Mouse (Mus musculus) common myeloid progenitor, adult 5-6 weeks (primary cell): Measurements from ENCODE around the gene Tns1. TPM values are rescaled to one million over a fixed set of nuclear protein-coding genes. Genes with fewer than 3 reads are reported as not detected.

Experiments used
- ATAC-seq: replicated peaks from 2 replicates; pipeline ENCODE4 v1.8.0; 2016; ENCODE audit warnings: low read depth, mild to moderate bottlenecking, moderate TSS enrichment, inconsistent platforms; ENCODE audit not compliant: poor library complexity, severe bottlenecking
- total RNA-seq: library from RNA; stranded (forward); fragments of 200-1000, 187-1606 nt; gene quantifications from 2 replicates; pipeline ENCODE4 v1.2.3, GENCODE M21; 2017

Gene Tns1
- total RNA-seq, 1 experiment from 2014 or later = 39.4 TPM

GRCm38 (mm10) chr1:74024452-74025190 lies 99.6 kb downstream of the Tns1 start:
- ATAC-seq = no peak

DNA sequence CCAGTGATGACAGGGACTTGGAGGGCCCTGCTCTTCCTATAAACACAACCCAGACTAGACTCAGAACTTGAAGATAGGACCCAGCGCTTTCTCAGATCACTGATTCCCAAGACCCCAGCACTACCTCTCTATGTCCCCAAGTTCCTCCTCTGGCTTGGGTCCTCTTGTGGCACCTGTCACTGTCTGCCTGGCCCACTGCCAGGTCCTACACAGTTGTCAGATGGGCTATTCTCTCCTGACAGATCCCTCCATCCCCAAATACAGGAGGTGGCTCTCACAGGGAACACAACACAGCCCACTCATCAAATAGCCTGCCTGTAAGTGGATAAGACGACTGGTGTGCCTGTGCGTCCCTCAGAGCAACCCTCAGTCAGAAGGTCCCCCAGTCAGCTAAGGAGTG lies 101.3 kb downstream of the Tns1 start:
- no peak for ATAC-seq

GRCm38 (mm10) chr1:74022536-74022935 lies 101.7 kb downstream of the Tns1 start:
- ATAC-seq = no peak

GRCm38 (mm10) chr1:74020235-74020634 lies 104.0 kb downstream of the Tns1 start:
- ATAC-seq = no peak

DNA sequence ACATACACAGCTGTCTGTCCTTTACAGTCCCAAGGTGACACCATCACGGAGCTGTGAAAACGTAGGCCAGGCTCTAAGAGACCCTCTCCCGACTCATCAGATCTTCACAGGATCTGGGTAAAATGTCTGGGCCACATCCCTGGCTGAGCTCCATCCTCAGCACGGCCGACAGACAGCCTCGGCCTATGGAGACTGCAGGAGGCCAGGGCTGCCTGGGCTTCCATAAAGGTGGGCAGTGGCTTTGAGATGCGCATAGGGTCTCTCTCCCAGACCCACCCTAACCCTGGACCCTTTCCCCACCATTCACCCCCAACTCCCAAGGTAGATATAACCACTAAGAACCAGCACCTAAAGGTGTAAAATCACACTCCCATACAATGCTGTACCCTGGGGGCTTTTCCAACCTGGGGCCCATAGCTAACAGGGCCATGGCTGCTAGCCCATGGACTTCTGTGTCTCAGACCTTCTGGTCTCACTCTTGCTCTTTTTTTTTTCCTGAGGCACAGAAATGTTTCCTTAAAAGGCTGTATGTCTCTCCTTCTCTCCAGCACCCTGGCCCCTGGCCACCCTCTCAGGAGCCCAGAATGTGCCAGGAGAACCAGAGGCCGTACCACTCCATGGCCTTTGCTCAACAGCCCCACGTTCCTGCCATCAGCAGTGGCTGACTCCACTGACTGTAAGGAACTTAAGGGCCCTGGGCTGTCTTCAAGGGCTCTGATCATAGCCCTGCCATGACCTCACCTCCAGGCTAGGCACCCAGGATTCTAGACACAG lies 106.7 kb downstream of the Tns1 start:
- no peak for ATAC-seq

DNA sequence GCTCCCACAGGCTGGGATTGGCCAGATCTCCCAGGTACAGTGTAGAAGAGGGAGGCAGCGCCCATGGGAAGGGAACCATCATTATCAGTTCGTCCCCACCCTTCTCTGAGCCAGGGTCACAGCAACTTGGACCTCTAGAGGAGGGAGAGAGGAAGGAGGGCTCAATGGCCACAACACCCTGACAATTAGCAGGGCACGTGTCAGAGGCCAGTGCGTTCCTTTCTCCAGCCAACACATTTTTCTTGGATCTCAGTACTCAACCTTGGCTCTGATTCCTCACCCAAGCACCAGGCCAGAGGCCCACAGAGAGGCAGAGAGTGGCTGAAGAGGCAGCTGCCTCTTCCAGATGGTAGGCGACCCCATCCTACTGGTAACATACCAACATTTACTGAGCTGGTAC lies 107.6 kb downstream of the Tns1 start:
- ATAC-seq = no peak

- ATAC-seq = peak; percentile 66
These were observed 108.6 kb downstream of the Tns1 start for GRCm38 (mm10) chr1:74015513-74016234.

- no peak for ATAC-seq
These were observed 109.5 kb downstream of the Tns1 start for GRCm38 (mm10) chr1:74014538-74015327.

DNA sequence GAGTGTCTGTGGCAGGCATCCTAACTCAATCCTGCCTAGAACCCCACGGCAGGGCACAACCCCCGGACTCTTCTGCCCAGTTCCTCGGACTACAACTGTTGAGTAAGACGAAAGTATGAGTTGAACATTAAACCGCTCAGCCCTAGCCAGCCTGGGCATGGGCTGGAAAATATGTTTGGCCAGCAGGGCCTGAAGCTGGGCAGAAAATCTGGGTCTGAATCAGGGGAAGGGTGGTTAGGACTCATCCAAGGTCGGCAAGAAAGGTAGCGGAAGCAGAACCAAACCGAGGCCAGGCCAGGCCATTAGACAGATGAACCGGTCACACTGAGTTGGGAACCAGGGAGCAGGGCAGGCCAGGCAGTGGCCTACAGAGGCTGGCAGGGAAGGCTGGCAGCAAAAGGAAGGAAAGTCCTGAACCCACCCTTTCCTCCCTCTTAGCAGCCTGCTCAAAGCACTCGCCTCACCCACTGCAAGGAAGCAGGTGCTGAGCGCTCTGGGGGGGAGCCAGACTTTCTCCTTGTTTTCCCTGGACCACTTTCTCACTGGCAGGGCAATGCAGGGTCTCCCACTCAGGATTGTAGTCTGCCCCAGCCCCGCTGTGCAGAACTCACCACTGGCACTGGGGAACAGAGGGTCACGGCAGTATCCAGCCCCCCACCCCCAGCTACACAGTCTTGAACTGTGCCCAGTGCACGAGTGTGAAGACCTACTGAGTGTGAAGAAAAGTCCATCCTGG lies 110.8 kb downstream of the Tns1 start:
- no peak for ATAC-seq

GRCm38 (mm10) chr1:74012706-74013105 lies 111.5 kb downstream of the Tns1 start:
- ATAC-seq = no peak

DNA sequence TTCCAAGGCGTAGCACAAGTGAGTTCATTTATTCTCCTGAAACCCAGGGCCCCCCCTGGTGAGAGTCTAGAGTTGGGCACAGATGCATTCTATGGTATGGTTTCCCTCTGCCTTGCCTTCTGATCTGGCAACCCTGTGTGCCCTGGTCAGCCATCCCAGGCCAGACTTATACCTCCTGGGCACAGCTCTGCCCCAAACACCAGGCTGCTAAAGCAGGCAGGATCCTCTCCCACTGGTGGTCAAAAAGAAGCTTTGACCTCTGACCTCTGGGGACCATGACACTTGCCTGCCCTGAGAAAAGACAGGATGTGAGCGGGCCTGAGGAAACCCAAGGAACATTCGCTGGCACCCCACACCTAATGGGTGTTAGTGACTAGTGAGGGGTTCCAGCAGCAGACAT lies 114.8 kb downstream of the Tns1 start:
- ATAC-seq = no peak

DNA sequence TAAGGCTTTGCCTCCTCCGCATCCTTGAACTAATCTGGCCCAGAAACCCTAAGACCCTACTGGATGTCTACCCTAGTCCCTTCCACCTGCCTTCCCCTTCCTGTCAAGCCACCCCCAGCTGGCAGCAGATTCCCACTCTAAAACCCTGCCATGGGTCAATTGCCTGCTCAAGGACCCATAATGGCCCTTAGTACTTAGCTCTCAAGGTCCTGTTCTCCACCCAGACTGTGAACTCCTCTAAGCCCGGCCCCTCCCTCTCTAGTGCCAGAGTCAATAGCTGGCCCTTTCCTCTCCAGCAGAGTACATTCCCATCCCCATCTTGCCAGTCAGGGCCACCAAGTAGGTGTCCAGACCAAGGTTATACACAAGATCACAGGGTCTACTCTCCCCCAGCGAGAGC lies 115.3 kb downstream of the Tns1 start:
- ATAC-seq = no peak

- peak; percentile 15; the same call in 1 of the 2 replicates for ATAC-seq
These were observed 115.8 kb downstream of the Tns1 start for GRCm38 (mm10) chr1:74008498-74008897.

- peak; percentile 64 for ATAC-seq
These were observed 116.7 kb downstream of the Tns1 start for GRCm38 (mm10) chr1:74007398-74008050.

DNA sequence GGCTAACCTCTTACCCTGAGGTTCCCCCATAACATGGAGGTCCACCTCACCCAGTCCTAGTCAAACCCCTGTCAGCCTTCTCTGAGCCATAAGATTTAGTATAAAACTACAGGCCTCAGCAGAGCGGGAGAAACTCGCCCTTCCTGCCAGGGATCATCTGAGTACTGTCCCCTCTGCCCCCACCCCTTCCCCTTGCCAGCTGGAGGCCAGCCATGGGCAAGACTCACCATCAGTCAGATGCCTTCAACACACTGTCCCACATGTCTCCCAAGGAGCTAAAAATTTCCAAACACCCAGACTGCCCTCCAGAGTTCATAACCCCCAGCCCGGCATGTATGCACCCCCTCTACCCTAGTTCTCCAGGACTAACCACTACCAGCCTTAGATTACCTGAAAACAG lies 119.2 kb downstream of the Tns1 start:
- no peak for ATAC-seq

- no peak for ATAC-seq
These were observed 120.5 kb downstream of the Tns1 start for GRCm38 (mm10) chr1:74003723-74004122.

DNA sequence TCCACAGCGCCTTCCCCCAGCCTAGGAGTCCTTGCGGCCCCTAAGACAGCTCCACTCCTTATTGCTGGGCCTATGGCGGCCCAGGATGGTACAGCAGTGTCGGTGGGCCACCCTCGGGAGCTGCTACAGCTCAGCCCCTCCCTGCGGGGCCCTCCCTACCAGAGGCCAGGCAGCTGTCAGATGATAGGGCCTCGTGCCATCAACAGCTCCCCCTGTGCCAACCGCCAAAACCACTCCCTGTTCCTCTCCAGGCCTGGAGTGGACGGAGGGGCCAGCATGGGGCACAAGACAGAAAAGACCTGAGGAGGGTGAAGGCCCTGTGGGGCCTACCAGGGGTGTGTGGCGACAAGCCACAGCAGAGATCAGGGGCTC lies 122.8 kb downstream of the Tns1 start:
- peak; percentile 73 for ATAC-seq

DNA sequence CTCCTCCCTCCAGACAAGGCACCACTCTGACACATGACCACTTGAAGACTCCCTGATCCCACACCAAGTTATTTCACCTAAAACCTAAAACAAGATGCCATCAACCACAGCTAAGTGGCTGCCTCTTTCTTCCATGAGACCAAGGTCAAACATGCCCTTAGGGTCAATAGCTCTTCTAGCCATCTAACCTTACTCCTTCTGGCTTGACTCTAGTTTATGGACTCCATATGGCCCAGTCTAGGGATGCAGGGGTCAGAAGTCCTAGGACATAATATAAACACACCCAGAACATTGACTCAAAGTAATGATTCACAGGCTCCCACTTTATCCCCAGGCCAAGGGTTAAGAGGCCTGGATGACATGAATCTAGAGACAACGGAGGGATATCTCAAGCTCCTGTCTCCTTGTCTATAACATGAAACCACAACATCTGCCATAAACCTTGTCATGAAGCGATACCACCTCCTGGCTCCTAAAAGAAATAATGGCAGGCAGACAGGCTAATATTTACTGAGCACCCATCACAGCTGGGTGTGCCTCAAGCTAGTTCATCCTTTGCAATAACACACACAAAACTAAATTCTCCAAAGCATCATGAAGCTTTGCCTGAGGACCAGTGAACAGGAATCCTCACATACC lies 123.3 kb downstream of the Tns1 start:
- peak; percentile 2; the same call in 1 of the 2 replicates for ATAC-seq
